Mouse (Mus musculus): ENCODE results near the gene Cd79b. TPM values are rescaled to one million over a fixed set of nuclear protein-coding genes. Genes with fewer than 3 reads are reported as not detected.
"Not testable (repeated sequence)": the region's sequence is repeated elsewhere in the genome, so short reads cannot be mapped to it uniquely, and the experiment has no call there.

The Cd79b gene
- polyA plus RNA-seq, 1 experiment from 2014 or later, result 3.7 TPM

GRCm38 (mm10) chr11:106339323-106339722 lies 24.8 kb upstream of the Cd79b start:
- WGBS (ENCODE audit: insufficient replicate concordance), result 61% methylated on average over 4 of the region's 4 CpGs
- H3K9ac ChIP-seq; H3K4me2 ChIP-seq; H3K36me3 ChIP-seq; H3K4me1 ChIP-seq (replicated peaks); H3K4me3 ChIP-seq (replicated peaks); DNase-seq; H3K27me3 ChIP-seq; H3K9me3 ChIP-seq (replicated peaks); ATAC-seq (ENCODE audit: low read depth); H3K27ac ChIP-seq: not testable (repeated sequence)

GRCm38 (mm10) chr11:106338870-106339269 lies 24.3 kb upstream of the Cd79b start:
- ATAC-seq (ENCODE audit: low read depth) (no peak), DNase-seq (no peak)
- no peaks in the 10 kb centered on the region for H3K36me3 ChIP-seq
- 63% methylated on average over 7 of the region's 7 CpGs for WGBS (ENCODE audit: insufficient replicate concordance)
- H3K27me3 ChIP-seq, result no peaks in the 10 kb centered on the region
- H3K9ac ChIP-seq, result no peak overlapping the region
- H3K4me1 ChIP-seq (replicated peaks), result no peaks in the 10 kb centered on the region; the same call in none of the 2 replicates
- H3K27ac ChIP-seq, result no peak overlapping the region
- no peaks in the 10 kb centered on the region for H3K9me3 ChIP-seq (replicated peaks)
- no peak overlapping the region for H3K4me2 ChIP-seq
- no peak overlapping the region for H3K4me3 ChIP-seq (replicated peaks)

- no peaks in the 10 kb centered on the region; the same call in none of the 2 replicates for H3K4me1 ChIP-seq (replicated peaks)
- no peaks in the 10 kb centered on the region for H3K27me3 ChIP-seq
- H3K36me3 ChIP-seq, result no peaks in the 10 kb centered on the region
- DNase-seq, result no peak
- no peak overlapping the region for H3K27ac ChIP-seq
- 68% methylated on average over 5 of the region's 5 CpGs for WGBS (ENCODE audit: insufficient replicate concordance)
- H3K4me3 ChIP-seq (replicated peaks), result no peak overlapping the region
- H3K9me3 ChIP-seq (replicated peaks), result no peaks in the 10 kb centered on the region
- no peak overlapping the region for H3K9ac ChIP-seq
- no peak overlapping the region for H3K4me2 ChIP-seq
- no peak for ATAC-seq (ENCODE audit: low read depth)
Measured at GRCm38 (mm10) chr11:106338029-106338428, 23.5 kb upstream of the Cd79b start.

GRCm38 (mm10) chr11:106334066-106334465 lies 19.5 kb upstream of the Cd79b start:
- 5% methylated on average over 2 of the region's 2 CpGs for WGBS (ENCODE audit: insufficient replicate concordance)
- H3K27ac ChIP-seq, result no peak overlapping the region
- no peak for ATAC-seq (ENCODE audit: low read depth)

GRCm38 (mm10) chr11:106332458-106332857 lies 17.9 kb upstream of the Cd79b start:
- Histone ChIP-seq H3K27me3 (no peaks in the 10 kb centered on the region), H3K9me3 (replicated peaks) (no peaks in the 10 kb centered on the region), H3K4me2 (no peak overlapping the region), H3K27ac (no peak overlapping the region), H3K4me3 (replicated peaks) (no peak overlapping the region), H3K4me1 (replicated peaks) (peaks cover 13% of the 10 kb centered on the region), H3K36me3 (no peaks in the 10 kb centered on the region), H3K9ac (no peak overlapping the region)
- 48% methylated on average over 4 of the region's 4 CpGs for WGBS (ENCODE audit: insufficient replicate concordance)
- ATAC-seq (ENCODE audit: low read depth) (no peak), DNase-seq (no peak)

More at GRCm38 (mm10) chr11:106334066-106334465, 19.5 kb upstream of the Cd79b start:
- no peak overlapping the region for H3K4me2 ChIP-seq
- no peaks in the 10 kb centered on the region for H3K9me3 ChIP-seq (replicated peaks)
- H3K27me3 ChIP-seq, result no peaks in the 10 kb centered on the region
- peaks cover 6% of the 10 kb centered on the region for H3K4me1 ChIP-seq (replicated peaks)
- H3K36me3 ChIP-seq, result no peaks in the 10 kb centered on the region
- no peak overlapping the region for H3K9ac ChIP-seq
- no peak for DNase-seq
- no peak overlapping the region for H3K4me3 ChIP-seq (replicated peaks)

- 37% methylated on average over 7 of the region's 7 CpGs for WGBS (ENCODE audit: insufficient replicate concordance)
- no peak overlapping the region for H3K4me3 ChIP-seq (replicated peaks)
- H3K27ac ChIP-seq, result no peak overlapping the region
- no peak overlapping the region for H3K4me2 ChIP-seq
- peaks cover 23% of the 10 kb centered on the region for H3K4me1 ChIP-seq (replicated peaks)
- DNase-seq (no peak), ATAC-seq (ENCODE audit: low read depth) (no peak)
- no peaks in the 10 kb centered on the region for H3K27me3 ChIP-seq
- H3K9me3 ChIP-seq (replicated peaks), result no peaks in the 10 kb centered on the region
- no peak overlapping the region for H3K9ac ChIP-seq
- no peaks in the 10 kb centered on the region for H3K36me3 ChIP-seq
Measured at GRCm38 (mm10) chr11:106329682-106330081, 15.1 kb upstream of the Cd79b start.

GRCm38 (mm10) chr11:106329128-106329527 lies 14.6 kb upstream of the Cd79b start:
- no peak overlapping the region for H3K4me2 ChIP-seq
- ATAC-seq (ENCODE audit: low read depth) (0 out of 2 replicates have a peak, but pooled peaks have one; percentile 11), DNase-seq (no peak)
- no peaks in the 10 kb centered on the region for H3K27me3 ChIP-seq
- no peak overlapping the region for H3K9ac ChIP-seq
- H3K9me3 ChIP-seq (replicated peaks), result no peaks in the 10 kb centered on the region
- peaks cover 26% of the 10 kb centered on the region for H3K4me1 ChIP-seq (replicated peaks)
- H3K36me3 ChIP-seq, result no peaks in the 10 kb centered on the region
- WGBS (ENCODE audit: insufficient replicate concordance), result 18% methylated on average over 6 of the region's 6 CpGs
- no peak overlapping the region for H3K4me3 ChIP-seq (replicated peaks)
- no peak overlapping the region for H3K27ac ChIP-seq

- no peak for ATAC-seq (ENCODE audit: low read depth)
- H3K9ac ChIP-seq, result no peak overlapping the region
- WGBS (ENCODE audit: insufficient replicate concordance), result 49% methylated on average over 5 of the region's 5 CpGs
- peaks cover 26% of the 10 kb centered on the region for H3K4me1 ChIP-seq (replicated peaks)
- H3K9me3 ChIP-seq (replicated peaks), result no peaks in the 10 kb centered on the region
- no peaks in the 10 kb centered on the region for H3K36me3 ChIP-seq
- no peak for DNase-seq
- H3K4me3 ChIP-seq (replicated peaks), result no peak overlapping the region
- no peaks in the 10 kb centered on the region for H3K27me3 ChIP-seq
- no peak overlapping the region for H3K4me2 ChIP-seq
- no peak overlapping the region for H3K27ac ChIP-seq
Measured at GRCm38 (mm10) chr11:106328521-106328920, 14.0 kb upstream of the Cd79b start.

- Histone ChIP-seq H3K4me3 (replicated peaks) (no peak overlapping the region), H3K27ac (no peak overlapping the region), H3K27me3 (no peaks in the 10 kb centered on the region), H3K4me1 (replicated peaks) (peaks cover 26% of the 10 kb centered on the region), H3K9me3 (replicated peaks) (no peaks in the 10 kb centered on the region), H3K36me3 (no peaks in the 10 kb centered on the region), H3K9ac (no peak overlapping the region), H3K4me2 (no peak overlapping the region)
- WGBS (ENCODE audit: insufficient replicate concordance), result 48% methylated on average over 8 of the region's 8 CpGs
- no peak for ATAC-seq (ENCODE audit: low read depth)
- no peak for DNase-seq
Measured at GRCm38 (mm10) chr11:106326475-106326874, 11.9 kb upstream of the Cd79b start.

GRCm38 (mm10) chr11:106325566-106326206 lies 11.1 kb upstream of the Cd79b start:
- WGBS (ENCODE audit: insufficient replicate concordance), result 55% methylated on average over 8 of the region's 8 CpGs
- DNase-seq (no peak), ATAC-seq (ENCODE audit: low read depth) (no peak)
- Histone ChIP-seq H3K4me2 (no peak overlapping the region), H3K4me1 (replicated peaks) (peaks cover 26% of the 10 kb centered on the region), H3K9me3 (replicated peaks) (no peaks in the 10 kb centered on the region), H3K4me3 (replicated peaks) (no peak overlapping the region), H3K27ac (no peak overlapping the region), H3K9ac (no peak overlapping the region), H3K27me3 (no peaks in the 10 kb centered on the region), H3K36me3 (no peaks in the 10 kb centered on the region)

- no peak overlapping the region for H3K9ac ChIP-seq
- DNase-seq, result no peak
Measured at GRCm38 (mm10) chr11:106324858-106325257, 10.3 kb upstream of the Cd79b start.

More at GRCm38 (mm10) chr11:106324858-106325257, 10.3 kb upstream of the Cd79b start:
- H3K27me3 ChIP-seq, result no peaks in the 10 kb centered on the region
- H3K4me1 ChIP-seq (replicated peaks), result peaks cover 26% of the 10 kb centered on the region
- H3K4me3 ChIP-seq (replicated peaks), result no peak overlapping the region
- H3K36me3 ChIP-seq, result no peaks in the 10 kb centered on the region
- no peaks in the 10 kb centered on the region for H3K9me3 ChIP-seq (replicated peaks)
- H3K27ac ChIP-seq, result no peak overlapping the region
- H3K4me2 ChIP-seq, result no peak overlapping the region
- ATAC-seq (ENCODE audit: low read depth), result no peak
- 76% methylated on average over 5 of the region's 5 CpGs for WGBS (ENCODE audit: insufficient replicate concordance)
